Mouse (Mus musculus) limb, embryonic 13.5 days (tissue): ENCODE results near the gene Ank. TPM values are rescaled to one million over a fixed set of nuclear protein-coding genes. Genes with fewer than 3 reads are reported as not detected.

Experiments used
- ATAC-seq: fragments of 200-750 bp; cut with Nextera tagmentation; 2 replicates; pipeline ENCODE4 v1.8.0; 2017; ENCODE audit warnings: low read depth, moderate number of reproducible peaks, moderate TSS enrichment; ENCODE audit not compliant: low FRiP score
- H3K27ac ChIP-seq: fragments of 300-500 bp; sonication (generic); 2 replicates; pipeline ENCODE4 v1.5.1; 2015; ENCODE audit warnings: inconsistent platforms, mild to moderate bottlenecking, moderate library complexity
- H3K27me3 ChIP-seq: fragments of 300-500 bp; sonication (generic); 2 replicates; pipeline ENCODE4 v1.6.1; 2015; ENCODE audit warnings: mild to moderate bottlenecking, inconsistent platforms
- H3K36me3 ChIP-seq: fragments of 300-500 bp; sonication (generic); 2 replicates; pipeline ENCODE4 v1.6.1; 2015; ENCODE audit warnings: inconsistent platforms, mild to moderate bottlenecking, moderate library complexity
- H3K4me1 ChIP-seq: fragments of 300-500 bp; sonication (generic); 2 replicates; pipeline ENCODE4 v1.6.1; 2015; ENCODE audit warnings: inconsistent platforms
- H3K4me2 ChIP-seq: fragments of 300-500 bp; sonication (generic); replicated peaks from 2 replicates; pipeline ENCODE4 v1.6.1; 2015; ENCODE audit warnings: inconsistent platforms, mild to moderate bottlenecking, moderate library complexity
- H3K4me3 ChIP-seq: fragments of 300-500 bp; sonication (generic); 2 replicates; pipeline ENCODE4 v1.5.1; 2015; ENCODE audit warnings: moderate library complexity, mild to moderate bottlenecking, inconsistent platforms
- H3K9ac ChIP-seq: fragments of 300-500 bp; sonication (generic); 2 replicates; pipeline ENCODE4 v1.6.1; 2015; ENCODE audit warnings: mild to moderate bottlenecking, inconsistent platforms
- H3K9me3 ChIP-seq: fragments of 300-500 bp; sonication (generic); 2 replicates; pipeline ENCODE4 v1.6.1; 2016; ENCODE audit warnings: inconsistent platforms
- WGBS: fragments of 180-500 bp; shearing (Covaris S2); methylation state at CpG from one replicate; pipeline ENCODE4 v1.1.7; 2015; 5-methylcytosine and 5-hydroxymethylcytosine counted together
- polyA plus RNA-seq: library from polyadenylated mRNA; unstranded; fragments of >200 nt; fragmentation: Nextera tagmentation; extraction: Ambion mirVana; gene quantifications from 2 replicates; pipeline ENCODE4 v1.2.1, GENCODE M21; 2015

Gene Ank
- polyA plus RNA-seq, 1 experiment from 2014 or later: 7.0 TPM

- ATAC-seq: no peak
- no peaks in the 10 kb centered on the region for H3K27me3 ChIP-seq
- peaks cover 26% of the 10 kb centered on the region for H3K4me1 ChIP-seq
- H3K36me3 ChIP-seq: no peaks in the 10 kb centered on the region
- H3K4me2 ChIP-seq: no peak overlapping the region
- 23% methylated on average over 3 of the region's 3 CpGs for WGBS
- no peak overlapping the region for H3K4me3 ChIP-seq
- H3K9ac ChIP-seq: no peak overlapping the region
- no peak overlapping the region for H3K27ac ChIP-seq
- H3K9me3 ChIP-seq: no peaks in the 10 kb centered on the region
These were observed 66.6 kb downstream of the Ank start for GRCm38 (mm10) chr15:27533036-27533435.

GRCm38 (mm10) chr15:27535681-27536080, 69.2 kb downstream of the Ank start:
- no peak overlapping the region for H3K4me2 ChIP-seq
- 82% methylated on average over 4 of the region's 4 CpGs for WGBS
- no peaks in the 10 kb centered on the region for H3K27me3 ChIP-seq
- no peaks in the 10 kb centered on the region for H3K9me3 ChIP-seq
- peaks cover 21% of the 10 kb centered on the region for H3K4me1 ChIP-seq
- no peak overlapping the region for H3K4me3 ChIP-seq
- H3K36me3 ChIP-seq: no peaks in the 10 kb centered on the region
- ATAC-seq: no peak
- H3K27ac ChIP-seq: no peak overlapping the region
- H3K9ac ChIP-seq: no peak overlapping the region

- 94% methylated on average over 7 of the region's 7 CpGs for WGBS
- Histone ChIP-seq H3K9ac (no peak overlapping the region), H3K27me3 (no peaks in the 10 kb centered on the region), H3K4me1 (peaks cover 21% of the 10 kb centered on the region), H3K4me2 (no peak overlapping the region), H3K9me3 (no peaks in the 10 kb centered on the region), H3K27ac (no peak overlapping the region), H3K4me3 (no peak overlapping the region), H3K36me3 (no peaks in the 10 kb centered on the region)
- ATAC-seq: no peak
These were observed 69.7 kb downstream of the Ank start for GRCm38 (mm10) chr15:27536186-27536585.

GRCm38 (mm10) chr15:27536771-27537170, 70.3 kb downstream of the Ank start:
- Histone ChIP-seq H3K9ac (no peak overlapping the region), H3K27ac (no peak overlapping the region), H3K9me3 (no peaks in the 10 kb centered on the region), H3K4me1 (peaks cover 21% of the 10 kb centered on the region), H3K36me3 (no peaks in the 10 kb centered on the region), H3K27me3 (no peaks in the 10 kb centered on the region), H3K4me3 (no peak overlapping the region), H3K4me2 (no peak overlapping the region)
- 64% methylated on average over 5 of the region's 5 CpGs for WGBS
- ATAC-seq: no peak

GRCm38 (mm10) chr15:27537519-27538223, 71.2 kb downstream of the Ank start:
- H3K27ac ChIP-seq: no peak overlapping the region
- ATAC-seq: no peak
- peaks cover 19% of the 10 kb centered on the region for H3K4me1 ChIP-seq
- H3K9me3 ChIP-seq: no peaks in the 10 kb centered on the region
- WGBS: 66% methylated on average over 4 of the region's 4 CpGs
- H3K27me3 ChIP-seq: no peaks in the 10 kb centered on the region
- H3K4me3 ChIP-seq: no peak overlapping the region
- no peak overlapping the region for H3K4me2 ChIP-seq
- H3K36me3 ChIP-seq: no peaks in the 10 kb centered on the region
- H3K9ac ChIP-seq: no peak overlapping the region

GRCm38 (mm10) chr15:27539745-27540144, 73.3 kb downstream of the Ank start:
- no peak overlapping the region for H3K4me3 ChIP-seq
- 86% methylated on average over 9 of the region's 9 CpGs for WGBS
- H3K4me1 ChIP-seq: 0 out of 2 replicates have a peak, but pooled peaks cover 6% of the 10 kb centered on the region

GRCm38 (mm10) chr15:27545203-27545602, 78.7 kb downstream of the Ank start:
- Histone ChIP-seq H3K4me1 (0 out of 2 replicates have a peak, but pooled peaks cover 3% of the 10 kb centered on the region), H3K36me3 (no peaks in the 10 kb centered on the region), H3K9me3 (no peaks in the 10 kb centered on the region), H3K27me3 (no peaks in the 10 kb centered on the region), H3K4me2 (no peak overlapping the region), H3K27ac (no peak overlapping the region), H3K9ac (no peak overlapping the region), H3K4me3 (no peak overlapping the region)
- WGBS: 94% methylated on average over 10 of the region's 10 CpGs
- no peak for ATAC-seq

More at GRCm38 (mm10) chr15:27539745-27540144, 73.3 kb downstream of the Ank start:
- no peaks in the 10 kb centered on the region for H3K9me3 ChIP-seq
- H3K9ac ChIP-seq: no peak overlapping the region
- H3K4me2 ChIP-seq: no peak overlapping the region
- H3K27ac ChIP-seq: no peak overlapping the region
- H3K27me3 ChIP-seq: no peaks in the 10 kb centered on the region
- no peak for ATAC-seq
- no peaks in the 10 kb centered on the region for H3K36me3 ChIP-seq

- 0 out of 2 replicates have a peak, but pooled peaks cover 7% of the 10 kb centered on the region for H3K4me1 ChIP-seq
- H3K9me3 ChIP-seq: no peaks in the 10 kb centered on the region
- no peak overlapping the region for H3K9ac ChIP-seq
- H3K4me3 ChIP-seq: no peak overlapping the region
- no peak overlapping the region for H3K27ac ChIP-seq
- no peaks in the 10 kb centered on the region for H3K36me3 ChIP-seq
- H3K4me2 ChIP-seq: no peak overlapping the region
- 87% methylated on average over 6 of the region's 6 CpGs for WGBS
- ATAC-seq: no peak
- H3K27me3 ChIP-seq: no peaks in the 10 kb centered on the region
These were observed 81.6 kb downstream of the Ank start for GRCm38 (mm10) chr15:27548110-27548509.

- Histone ChIP-seq H3K27ac (no peak overlapping the region), H3K4me1 (0 out of 2 replicates have a peak, but pooled peaks cover 7% of the 10 kb centered on the region), H3K9me3 (no peaks in the 10 kb centered on the region), H3K36me3 (no peaks in the 10 kb centered on the region), H3K27me3 (no peaks in the 10 kb centered on the region), H3K4me2 (no peak overlapping the region), H3K4me3 (no peak overlapping the region), H3K9ac (no peak overlapping the region)
- no peak for ATAC-seq
- 86% methylated on average over 10 of the region's 10 CpGs for WGBS
These were observed 82.6 kb downstream of the Ank start for GRCm38 (mm10) chr15:27549071-27549470.

- Histone ChIP-seq H3K36me3 (no peaks in the 10 kb centered on the region), H3K27me3 (no peaks in the 10 kb centered on the region), H3K27ac (no peak overlapping the region), H3K4me1 (0 out of 2 replicates have a peak, but pooled peaks cover 7% of the 10 kb centered on the region), H3K9ac (no peak overlapping the region), H3K4me2 (no peak overlapping the region), H3K4me3 (no peak overlapping the region), H3K9me3 (no peaks in the 10 kb centered on the region)
- WGBS: 71% methylated on average over 7 of the region's 7 CpGs
- ATAC-seq: no peak
These were observed 83.4 kb downstream of the Ank start for GRCm38 (mm10) chr15:27549878-27550277.

GRCm38 (mm10) chr15:27550358-27550992, 84.0 kb downstream of the Ank start:
- Histone ChIP-seq H3K4me2 (no peak overlapping the region), H3K4me3 (no peak overlapping the region), H3K27me3 (no peaks in the 10 kb centered on the region), H3K36me3 (no peaks in the 10 kb centered on the region), H3K9me3 (no peaks in the 10 kb centered on the region), H3K9ac (no peak overlapping the region), H3K4me1 (0 out of 2 replicates have a peak, but pooled peaks cover 7% of the 10 kb centered on the region), H3K27ac (no peak overlapping the region)
- WGBS: 33% methylated on average over 9 of the region's 9 CpGs
- ATAC-seq: no peak

GRCm38 (mm10) chr15:27551117-27552114, 84.9 kb downstream of the Ank start:
- 84% methylated on average over 19 of the region's 19 CpGs for WGBS
- Histone ChIP-seq H3K4me2 (no peak overlapping the region), H3K4me3 (no peak overlapping the region), H3K36me3 (no peaks in the 10 kb centered on the region), H3K27me3 (no peaks in the 10 kb centered on the region), H3K27ac (no peak overlapping the region), H3K4me1 (0 out of 2 replicates have a peak, but pooled peaks cover 7% of the 10 kb centered on the region), H3K9ac (no peak overlapping the region), H3K9me3 (no peaks in the 10 kb centered on the region)
- no peak for ATAC-seq
